Mouse (Mus musculus): Measurements from ENCODE around the gene 4930595D18Rik.

- TF ChIP-seq POLR2A (IDR thresholded peaks at IDR 0.05; ENCODE audit: borderline replicate concordance, extremely low read depth, insufficient read depth, insufficient read length, poor library complexity, severe bottlenecking) (no peak), CTCF (IDR thresholded peaks at IDR 0.05; ENCODE audit: borderline replicate concordance, extremely low read depth, insufficient read depth, insufficient read length) (no peak)
Measured at GRCm38 (mm10) chr12:111119506-111120085, 64.7 kb downstream of the 4930595D18Rik start.

Data from brain, embryonic 14.5 days (tissue).